Mouse (Mus musculus) gonadal fat pad, adult 2 months (tissue): ENCODE measurements around the gene Pisd. TPM values are rescaled to one million over a fixed set of nuclear protein-coding genes. Genes with fewer than 3 reads are reported as not detected.
"Not testable (repeated sequence)": the region's sequence is repeated elsewhere in the genome, so short reads cannot be mapped to it uniquely, and the experiment has no call there.

Source experiments
- DNase-seq: peaks from one replicate; pipeline ENCODE4 v3.0.0-alpha.2; 2012; ENCODE audit warnings: low read depth
- polyA plus RNA-seq: library from polyadenylated mRNA; depleted of rRNA; stranded (reverse); fragments of >200 nt; gene quantifications from 2 replicates; pipeline ENCODE4 v1.2.3, GENCODE M21; 2012; rRNA removed

Gene Pisd
- polyA plus RNA-seq: 119 and 140 TPM in 2 replicates

- peak; percentile 47 for DNase-seq
Observed at GRCm38 (mm10) chr5:32785313-32785915, at the start of gene Pisd. TSS of gene Pisd (minus strand) at chr5:32785646.

- no peak for DNase-seq
Observed at GRCm38 (mm10) chr5:32834497-32834896, 49.1 kb upstream of the Pisd start.

GRCm38 (mm10) chr5:32830054-32830453 is 44.6 kb upstream of the Pisd start:
- DNase-seq: no peak

GRCm38 (mm10) chr5:32828766-32829165 is 43.3 kb upstream of the Pisd start:
- DNase-seq: not testable (repeated sequence)

- DNase-seq: no peak
Observed at GRCm38 (mm10) chr5:32827009-32827408, 41.6 kb upstream of the Pisd start, which contains the start of gene Gm20671. TSS of gene Gm20671 (minus strand) at chr5:32827109.

- no peak for DNase-seq
Observed at GRCm38 (mm10) chr5:32820471-32820870, 35.0 kb upstream of the Pisd start.

GRCm38 (mm10) chr5:32815396-32815795 is 29.9 kb upstream of the Pisd start:
- no peak for DNase-seq

- not testable (repeated sequence) for DNase-seq
Observed at GRCm38 (mm10) chr5:32786454-32786853, 1.0 kb upstream of the Pisd start.

- DNase-seq: no peak
Observed at GRCm38 (mm10) chr5:32784726-32785125, 720 bp downstream of the Pisd start.

GRCm38 (mm10) chr5:32781596-32781995 is 3.9 kb downstream of the Pisd start:
- DNase-seq: no peak

- no peak for DNase-seq
Observed at GRCm38 (mm10) chr5:32778168-32778567, 7.3 kb downstream of the Pisd start.

GRCm38 (mm10) chr5:32772361-32772760 is 13.1 kb downstream of the Pisd start:
- DNase-seq: no peak

- DNase-seq: no peak
Observed at GRCm38 (mm10) chr5:32767636-32768373, 17.6 kb downstream of the Pisd start.

GRCm38 (mm10) chr5:32767004-32767403 is 18.4 kb downstream of the Pisd start:
- no peak for DNase-seq

- no peak for DNase-seq
Observed at GRCm38 (mm10) chr5:32761566-32762140, 23.8 kb downstream of the Pisd start.

- no peak for DNase-seq
Observed at GRCm38 (mm10) chr5:32760787-32761186, 24.7 kb downstream of the Pisd start.

- not testable (repeated sequence) for DNase-seq
Observed at GRCm38 (mm10) chr5:32760352-32760751, 25.1 kb downstream of the Pisd start.

- no peak for DNase-seq
Observed at GRCm38 (mm10) chr5:32759662-32760061, 25.8 kb downstream of the Pisd start.

- DNase-seq: peak; percentile 52
Observed at GRCm38 (mm10) chr5:32756141-32756540, 29.3 kb downstream of the Pisd start.

- no peak for DNase-seq
Observed at GRCm38 (mm10) chr5:32751736-32752135, 33.7 kb downstream of the Pisd start.

- DNase-seq: no peak
Observed at GRCm38 (mm10) chr5:32748936-32749335, 36.5 kb downstream of the Pisd start.

- DNase-seq: no peak
Observed at GRCm38 (mm10) chr5:32747650-32748375, 37.6 kb downstream of the Pisd start.
